Mouse (Mus musculus) cerebellum, adult 9-10 months (tissue): ENCODE results near the gene Eif4g3.

Source experiments
- DNase-seq: peaks from one replicate; pipeline ENCODE4 v3.0.0; 2022

Eif4g3 gene

DNA sequence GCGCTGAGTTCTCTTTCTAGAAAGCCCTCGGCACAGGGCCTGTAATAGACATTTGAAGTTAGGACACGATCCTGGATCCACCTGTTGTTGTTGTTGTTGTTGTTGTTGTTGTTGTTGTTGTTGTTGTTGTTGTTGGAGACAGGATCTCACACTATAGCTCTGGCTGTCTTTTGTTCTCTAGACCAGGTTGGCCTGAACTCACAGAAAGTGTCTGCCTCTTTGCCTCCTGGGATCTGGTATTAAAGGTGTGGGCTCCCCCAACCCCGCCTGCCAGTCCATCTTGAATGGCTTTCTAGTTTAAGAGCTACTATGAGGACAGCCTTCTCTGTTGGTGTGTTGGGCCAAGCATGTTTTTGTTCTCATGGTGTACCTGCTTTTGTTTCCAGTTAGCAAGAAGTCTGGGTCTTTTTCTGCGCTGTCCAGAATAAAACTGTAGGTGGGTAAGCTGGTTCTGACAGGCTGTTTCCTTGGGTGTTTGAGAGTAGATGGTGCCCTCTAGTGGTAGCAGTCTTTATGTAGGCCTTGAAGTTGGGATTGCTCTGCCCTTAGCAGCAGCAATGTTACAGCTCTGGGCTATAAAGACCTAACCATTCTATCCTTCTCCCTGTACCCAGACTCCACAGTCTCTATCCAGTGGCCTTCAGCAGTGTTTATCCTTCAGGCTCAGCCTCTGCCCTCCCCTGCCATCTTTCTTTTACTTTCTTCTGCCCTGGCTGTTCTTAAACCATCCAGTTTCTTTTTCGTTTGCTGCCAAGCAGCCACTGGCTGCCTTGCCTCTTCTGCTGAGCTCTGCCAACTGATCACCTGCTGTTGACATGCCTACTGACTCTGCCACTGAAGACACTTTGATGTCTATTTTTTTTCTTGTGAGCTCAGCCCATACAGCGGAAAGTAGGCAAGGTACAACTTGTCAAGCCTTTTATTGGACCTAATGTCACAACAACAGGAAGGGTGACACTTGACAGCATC, 114.9 kb downstream of the Eif4g3 start:
- DNase-seq = peak; percentile 93

DNA sequence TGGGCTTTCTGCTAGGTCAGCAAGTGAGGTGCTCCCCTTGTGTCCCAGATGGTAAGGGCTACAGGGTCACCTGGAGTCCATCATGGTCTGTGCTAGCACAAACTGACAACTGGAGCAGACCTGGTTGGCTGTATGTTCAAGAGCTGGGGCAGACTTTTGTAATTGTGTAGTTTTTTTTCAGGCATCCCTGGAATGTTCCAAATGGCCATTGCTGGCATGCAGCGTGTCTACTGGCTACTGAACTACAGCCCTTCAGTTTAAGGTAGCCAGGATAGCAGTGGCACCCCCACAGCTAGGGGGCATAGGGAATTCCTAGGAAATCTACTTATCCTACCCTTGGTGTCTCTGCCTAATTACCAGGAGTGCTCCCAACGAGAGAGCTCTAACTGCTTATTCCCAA, 115.7 kb downstream of the Eif4g3 start:
- no peak for DNase-seq

DNA sequence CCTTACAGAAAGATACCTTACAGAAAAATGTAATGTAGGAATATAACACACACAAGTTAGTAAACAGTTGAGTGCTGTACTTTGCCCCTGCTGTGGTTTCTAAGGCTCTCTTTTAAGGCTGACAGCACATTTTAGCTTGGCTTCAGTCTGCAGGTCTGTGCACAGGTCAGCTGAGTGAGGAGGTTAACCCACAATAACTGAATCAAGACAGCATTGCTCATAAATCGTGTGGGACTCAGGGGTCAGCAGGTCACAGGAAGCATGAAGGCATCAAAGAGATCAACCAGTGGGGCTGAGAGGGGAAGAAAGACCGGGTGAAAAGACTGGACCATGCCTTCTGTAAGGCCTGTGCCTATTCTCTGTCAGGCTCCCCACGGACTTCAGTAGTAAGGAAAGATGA, 116.5 kb downstream of the Eif4g3 start:
- no peak for DNase-seq

DNA sequence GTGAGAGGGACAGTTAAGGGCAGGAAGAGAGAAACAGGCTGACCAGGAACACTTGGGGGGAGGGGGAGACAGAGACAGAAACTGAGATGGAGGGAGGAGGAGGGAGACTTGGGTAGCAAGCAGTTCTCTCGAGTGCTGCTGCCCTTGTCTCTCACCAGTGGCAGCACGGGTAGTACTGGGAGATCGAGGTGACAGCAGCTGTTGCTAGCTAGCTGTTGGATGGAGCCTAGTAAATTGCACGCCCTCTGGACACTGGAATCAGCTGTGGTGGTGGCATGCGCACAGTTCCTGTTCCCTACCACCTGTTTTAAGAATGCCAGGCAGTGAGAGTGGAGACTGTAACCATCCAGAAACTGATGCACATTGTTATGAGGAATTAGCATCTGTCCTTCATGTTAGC, 119.0 kb downstream of the Eif4g3 start:
- no peak for DNase-seq

DNA sequence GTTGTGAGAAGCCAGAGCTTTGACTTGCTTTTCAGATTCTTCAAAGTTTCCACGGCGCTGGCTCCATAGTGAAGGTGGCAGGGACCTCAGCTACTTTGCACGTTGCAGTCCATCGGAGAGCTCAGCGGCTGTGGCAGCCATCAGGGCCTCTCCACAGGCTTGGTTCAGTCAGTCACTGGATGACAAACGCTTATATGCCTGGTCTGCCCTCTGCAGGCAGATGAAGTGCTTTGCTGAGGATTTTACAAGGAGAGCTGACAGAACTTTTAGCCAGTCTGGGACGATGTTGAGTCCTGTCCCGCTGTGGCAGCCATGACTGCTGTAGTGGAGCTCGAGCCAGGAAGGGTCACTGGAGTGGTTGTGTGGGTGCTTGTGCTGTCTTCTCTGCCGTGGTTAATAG, 126.9 kb downstream of the Eif4g3 start:
- no peak for DNase-seq

DNA sequence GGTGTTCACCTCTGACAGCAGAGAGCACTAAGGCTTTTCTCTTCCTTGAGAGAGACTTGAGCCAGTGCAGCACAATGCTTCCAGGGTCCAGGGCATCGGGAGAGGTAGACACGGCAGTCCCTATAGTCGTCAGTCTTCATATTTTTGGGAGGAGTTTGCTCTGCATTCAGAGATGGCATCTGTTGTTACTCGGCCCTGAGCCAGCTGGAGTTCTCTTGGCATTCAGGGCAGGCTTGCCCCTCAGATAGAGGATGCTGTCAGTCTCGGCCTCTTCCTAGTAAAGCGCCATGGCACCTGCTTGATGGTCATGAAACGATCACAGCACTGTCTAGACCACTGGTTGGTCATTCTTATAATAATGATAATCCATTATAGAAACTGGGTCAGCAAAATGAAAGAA, 131.2 kb downstream of the Eif4g3 start:
- peak; percentile 71 for DNase-seq

DNA sequence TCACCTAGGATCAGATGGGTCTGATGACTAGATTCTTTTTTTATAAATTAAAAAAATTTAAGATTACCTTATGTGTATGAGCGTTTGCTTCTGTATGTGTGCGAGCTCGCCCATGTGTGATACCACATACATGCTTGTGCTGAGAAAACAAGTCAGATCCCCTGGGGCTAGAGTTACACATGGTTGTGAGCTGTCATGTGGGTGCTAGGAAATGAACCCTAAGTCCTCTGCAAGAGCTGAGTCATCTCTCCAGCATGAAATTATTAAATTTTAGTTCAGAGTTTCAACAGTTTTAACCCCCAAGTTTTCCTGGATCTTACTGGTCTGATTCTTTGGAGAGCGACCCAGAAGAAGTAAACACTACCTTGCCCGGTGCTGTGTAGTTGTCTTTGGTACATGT, 134.5 kb downstream of the Eif4g3 start:
- no peak for DNase-seq

DNA sequence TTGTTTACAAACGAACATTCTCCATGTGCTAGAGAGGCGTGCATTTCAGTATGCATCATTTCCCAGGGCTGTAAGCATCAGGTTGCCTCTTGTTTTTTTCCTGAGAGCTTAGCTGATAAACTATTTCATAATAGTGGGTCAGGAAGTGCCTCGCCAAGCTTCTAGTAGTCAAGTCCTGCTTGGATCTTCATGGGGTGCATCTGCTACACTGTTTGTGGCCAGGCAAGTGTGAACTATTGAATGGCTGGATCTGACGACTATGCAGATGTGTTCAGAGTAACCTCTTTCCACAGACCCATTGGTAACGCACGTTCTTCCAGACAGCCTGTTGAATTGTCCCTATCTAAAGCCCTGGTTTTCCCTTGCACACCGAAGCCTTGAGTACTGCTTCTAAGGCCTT, 135.0 kb downstream of the Eif4g3 start:
- DNase-seq = no peak

DNA sequence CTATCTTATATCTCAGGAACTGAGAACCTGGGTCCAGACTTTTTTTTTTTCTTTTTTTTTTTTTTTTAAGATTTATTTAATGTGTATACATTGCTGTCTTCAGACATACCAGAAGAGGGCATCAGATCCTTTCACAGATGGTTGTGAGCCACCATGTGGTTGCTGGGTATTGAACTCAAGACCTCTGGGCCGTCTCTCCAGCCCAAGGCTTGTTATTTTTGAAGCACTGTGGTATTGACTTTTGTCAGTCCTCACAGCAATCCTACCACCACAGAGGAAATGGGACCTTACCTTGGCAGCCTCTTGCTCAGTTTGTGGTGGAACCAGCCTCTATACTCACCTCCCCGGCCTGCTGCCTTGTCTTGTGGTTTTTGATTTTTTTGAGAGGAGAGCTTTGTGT, 137.3 kb downstream of the Eif4g3 start:
- no peak for DNase-seq

DNA sequence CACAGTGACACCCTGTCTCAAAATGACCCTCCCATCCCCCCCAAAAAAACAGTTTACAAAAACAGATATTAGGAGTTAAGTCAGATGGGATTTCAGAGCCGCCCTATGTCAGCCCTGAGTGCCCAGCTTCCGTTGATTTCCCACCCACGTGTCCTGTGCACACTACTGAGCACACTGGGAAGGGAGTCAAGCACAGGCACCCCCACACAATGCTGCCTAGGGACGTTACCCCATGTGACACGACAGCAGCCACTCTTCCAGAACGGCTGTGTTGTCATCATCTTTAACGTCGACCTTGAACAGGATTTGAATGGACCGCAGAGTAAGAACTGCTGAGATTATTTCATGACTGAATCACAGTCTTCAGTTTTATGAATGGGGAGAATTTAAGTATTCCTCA, 138.4 kb downstream of the Eif4g3 start:
- DNase-seq = no peak

DNA sequence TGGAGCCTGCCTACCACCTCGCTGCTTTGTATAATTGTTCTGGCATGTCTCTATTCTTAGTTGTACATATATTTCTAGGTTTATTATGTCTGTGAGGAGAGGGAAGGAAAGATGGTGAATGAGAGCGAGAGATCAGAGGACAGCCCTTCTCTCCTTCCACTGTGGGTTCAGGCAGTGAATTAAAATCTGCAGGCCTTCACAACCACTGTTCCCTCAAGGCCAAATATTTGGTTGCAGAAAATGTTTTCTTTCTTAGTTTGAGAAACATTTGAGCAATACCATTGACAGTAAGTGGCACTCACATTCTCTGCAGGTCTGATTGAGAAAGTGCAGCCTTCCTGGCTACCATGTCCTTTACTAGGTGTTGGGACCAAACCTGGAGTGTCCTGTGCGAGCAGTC, 138.9 kb downstream of the Eif4g3 start:
- DNase-seq = no peak

DNA sequence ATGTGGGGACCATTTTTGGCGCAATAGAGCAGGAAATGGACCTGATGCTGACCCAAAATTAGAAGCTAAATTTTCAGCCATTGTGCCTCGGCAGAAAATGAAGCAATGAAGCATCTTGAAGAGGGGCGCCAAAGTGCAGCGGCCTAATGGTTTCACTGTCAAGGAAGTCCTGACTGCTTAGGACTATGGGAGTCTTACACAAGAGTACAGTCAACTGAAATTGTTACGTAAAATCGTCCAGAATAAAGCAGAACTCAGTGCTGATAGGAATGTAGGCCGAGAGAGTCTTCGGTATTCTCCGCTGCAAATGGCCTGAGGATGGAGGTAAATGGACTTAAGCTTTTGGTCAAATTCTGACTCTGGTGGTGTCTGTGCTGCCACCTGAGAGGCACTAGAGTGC, 140.5 kb downstream of the Eif4g3 start:
- DNase-seq = no peak

DNA sequence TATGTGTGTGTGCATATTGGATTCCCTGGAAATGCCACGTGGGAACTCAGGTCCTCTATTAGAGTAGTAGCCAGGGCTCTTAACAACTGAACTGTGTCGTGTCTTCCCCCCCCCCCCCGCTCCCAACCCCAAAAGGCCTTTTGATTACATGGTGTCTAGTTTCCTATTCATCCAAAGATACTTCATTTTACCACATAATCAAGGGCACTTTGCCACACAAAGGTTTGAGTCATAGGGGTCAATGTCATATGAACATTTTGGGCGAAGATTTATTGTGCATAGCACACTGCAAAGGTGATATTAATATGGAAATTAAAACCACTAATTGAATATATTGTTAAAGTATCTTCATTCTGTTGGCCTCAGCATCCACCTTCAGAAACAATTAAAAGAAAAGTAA, 144.5 kb downstream of the Eif4g3 start:
- no peak for DNase-seq

DNA sequence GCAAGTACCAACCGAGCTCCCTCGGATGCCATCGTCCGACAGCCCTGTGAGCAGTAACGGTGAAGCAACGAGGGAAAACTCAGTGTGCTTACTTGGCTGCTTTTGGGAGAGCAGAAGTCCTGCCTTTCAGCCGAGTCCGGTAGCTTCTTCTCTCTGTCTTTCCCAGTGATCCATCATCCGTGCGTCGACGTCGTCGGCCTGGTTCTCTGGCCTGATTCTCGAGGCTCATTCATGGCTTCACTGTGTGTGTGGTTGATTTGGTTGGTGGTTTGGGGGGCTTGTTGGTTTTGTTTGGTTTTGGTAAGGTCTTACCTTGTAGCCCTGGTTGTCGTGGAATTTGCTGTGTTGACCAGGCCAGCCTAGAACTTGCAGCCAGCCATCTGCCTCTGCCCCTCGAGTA, 145.0 kb downstream of the Eif4g3 start:
- no peak for DNase-seq

DNA sequence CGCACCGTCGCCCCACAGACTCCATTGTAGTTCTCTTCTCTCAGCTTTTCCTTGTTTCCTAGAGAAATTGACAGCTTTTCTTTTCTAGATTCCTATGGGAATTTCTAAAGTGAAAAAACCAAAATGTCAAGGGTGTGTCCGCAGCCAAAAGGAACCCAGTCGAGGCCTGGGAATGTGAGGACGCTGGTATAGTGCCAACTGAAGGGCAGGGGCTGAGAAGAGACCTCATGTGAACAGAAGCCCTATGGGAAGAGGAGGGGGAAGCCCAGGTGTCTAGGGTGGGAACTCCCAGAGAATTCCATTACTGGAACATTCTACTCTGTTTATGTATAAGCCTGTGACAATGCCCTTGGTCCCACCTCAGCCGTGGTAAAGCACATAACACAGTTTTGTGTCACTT, 145.4 kb downstream of the Eif4g3 start:
- no peak for DNase-seq

DNA sequence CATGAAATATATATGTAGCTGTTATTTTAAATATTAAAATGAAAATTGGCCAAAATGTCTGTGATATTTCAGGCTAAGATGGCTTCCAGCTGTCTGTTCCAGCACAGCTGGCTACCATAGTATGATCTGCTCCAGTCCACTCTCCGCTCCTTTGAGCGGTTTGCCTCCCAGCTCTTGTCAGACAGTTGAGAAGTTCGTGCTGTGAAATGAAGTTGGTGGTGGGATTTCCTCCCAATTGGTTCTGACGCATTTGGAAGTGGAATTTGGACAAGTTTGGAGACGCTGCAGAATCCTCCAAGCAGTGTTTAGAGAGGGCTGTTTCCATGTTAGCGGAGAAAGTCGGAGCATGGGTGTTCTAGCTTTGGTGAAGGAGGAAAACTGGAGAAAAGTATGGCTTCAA, 148.5 kb downstream of the Eif4g3 start:
- DNase-seq = no peak

DNA sequence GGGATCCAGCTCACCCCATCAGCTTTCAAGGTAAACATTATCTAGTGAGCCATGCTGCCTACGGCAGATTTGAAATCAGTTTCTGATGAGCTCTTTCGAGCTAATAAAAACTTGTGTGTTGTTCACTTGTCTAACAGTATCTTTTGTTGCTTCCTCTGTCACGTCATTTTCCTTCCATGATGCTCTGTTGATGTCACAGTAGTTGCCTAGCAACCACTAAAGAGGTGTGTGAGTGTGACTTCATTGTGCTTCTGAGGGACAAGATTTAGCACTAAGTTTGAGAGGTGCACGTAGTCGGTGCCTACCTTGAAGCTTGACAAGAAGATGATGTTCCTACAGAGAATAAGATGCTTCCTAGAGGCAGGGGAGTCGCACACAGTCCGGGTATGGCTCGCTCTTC, 154.4 kb downstream of the Eif4g3 start:
- no peak for DNase-seq

DNA sequence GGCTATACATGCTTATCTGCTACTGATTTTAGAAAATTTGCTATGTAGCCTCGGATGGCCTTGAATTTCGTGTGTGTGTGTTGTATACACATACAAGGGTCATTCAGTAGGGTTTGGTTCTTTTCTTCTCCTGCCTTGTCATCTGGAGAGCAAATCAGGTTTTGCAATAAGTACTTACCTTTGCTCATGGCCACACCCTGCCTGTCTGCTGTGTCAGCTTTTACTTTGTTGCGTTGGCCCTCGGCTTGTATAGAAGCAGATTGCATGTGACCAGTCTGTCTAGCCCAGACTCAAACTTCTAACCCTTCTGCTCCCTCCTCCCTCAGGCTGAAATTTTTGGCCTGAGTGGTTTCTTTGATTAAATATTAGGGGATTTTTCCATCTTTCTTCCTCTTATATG, 157.2 kb downstream of the Eif4g3 start:
- DNase-seq = no peak

DNA sequence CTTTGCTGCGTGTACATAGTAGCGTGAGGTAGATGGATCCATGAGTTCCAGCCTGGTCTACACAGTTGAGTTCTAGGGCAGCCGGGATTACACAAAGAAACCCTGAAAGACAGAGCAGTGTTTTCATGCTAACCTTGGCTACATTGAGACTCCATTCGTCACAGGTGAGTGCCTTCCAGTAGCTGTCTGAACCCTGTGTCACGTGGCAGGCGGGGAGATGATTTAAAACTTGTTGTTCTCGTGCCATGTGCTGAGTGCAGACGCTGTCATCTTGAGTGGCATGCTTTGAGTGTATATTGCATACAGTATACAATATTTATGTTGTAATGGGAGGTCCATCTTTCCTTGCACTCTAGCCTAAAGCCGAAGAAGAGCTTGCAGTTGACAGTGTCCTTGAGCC, 158.4 kb downstream of the Eif4g3 start:
- no peak for DNase-seq

DNA sequence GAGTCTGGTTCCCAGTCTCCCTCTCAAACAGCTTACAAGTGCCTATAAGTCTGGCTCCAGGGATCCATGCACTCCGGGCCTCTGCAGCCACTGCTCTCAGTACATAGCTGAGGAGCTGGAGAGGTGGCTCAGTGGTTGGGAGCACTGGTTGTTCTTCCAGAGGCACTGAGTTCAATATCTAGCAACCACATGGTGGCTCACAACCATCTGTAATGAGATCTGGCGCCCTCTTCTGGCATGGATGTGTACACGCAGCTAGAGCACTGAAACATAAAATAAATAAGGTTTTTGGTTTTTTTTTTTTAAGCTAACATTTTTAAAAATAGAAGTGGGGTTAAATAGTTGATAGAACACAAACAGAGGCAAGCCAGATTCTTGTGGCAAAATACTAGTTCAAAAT, 161.2 kb downstream of the Eif4g3 start:
- DNase-seq = peak; percentile 26

DNA sequence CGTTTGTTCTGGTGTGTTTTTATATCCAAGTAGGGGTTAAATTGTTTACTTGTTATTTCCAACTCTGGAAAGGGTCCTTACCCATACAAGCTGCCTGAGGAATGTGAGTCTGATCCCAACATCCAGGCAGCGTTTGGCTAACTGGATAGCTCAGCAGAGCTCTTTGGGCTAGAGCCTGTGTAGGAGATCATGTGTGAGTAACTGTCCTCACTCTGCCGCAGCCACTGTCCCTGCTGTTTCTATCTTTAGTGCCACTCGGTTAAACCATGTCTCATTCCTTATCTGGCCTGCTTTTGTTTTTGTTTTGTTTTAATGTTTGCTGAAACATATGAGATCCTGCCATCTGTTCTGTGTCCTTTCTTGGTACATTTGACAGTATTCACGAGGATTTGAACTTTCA, 168.1 kb downstream of the Eif4g3 start:
- no peak for DNase-seq

DNA sequence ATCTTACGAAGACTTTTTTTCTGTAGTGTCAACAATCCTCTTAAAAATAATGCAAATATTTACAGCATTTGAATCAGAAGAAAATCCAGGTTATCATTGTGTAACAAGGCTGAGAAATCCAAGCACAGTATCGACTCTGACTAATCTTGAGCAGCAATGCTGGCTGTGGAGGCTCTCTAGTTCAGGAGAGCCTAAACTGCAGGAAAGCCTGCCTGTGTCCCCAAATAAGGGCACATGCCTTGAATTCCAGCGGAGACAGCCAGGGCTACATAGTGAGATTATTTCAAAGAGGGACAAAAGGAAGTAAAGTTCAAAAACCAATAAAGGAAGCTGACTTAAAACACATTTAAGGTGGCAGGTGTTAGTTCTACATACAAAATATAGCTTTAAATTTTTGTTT, 168.7 kb downstream of the Eif4g3 start:
- no peak for DNase-seq

DNA sequence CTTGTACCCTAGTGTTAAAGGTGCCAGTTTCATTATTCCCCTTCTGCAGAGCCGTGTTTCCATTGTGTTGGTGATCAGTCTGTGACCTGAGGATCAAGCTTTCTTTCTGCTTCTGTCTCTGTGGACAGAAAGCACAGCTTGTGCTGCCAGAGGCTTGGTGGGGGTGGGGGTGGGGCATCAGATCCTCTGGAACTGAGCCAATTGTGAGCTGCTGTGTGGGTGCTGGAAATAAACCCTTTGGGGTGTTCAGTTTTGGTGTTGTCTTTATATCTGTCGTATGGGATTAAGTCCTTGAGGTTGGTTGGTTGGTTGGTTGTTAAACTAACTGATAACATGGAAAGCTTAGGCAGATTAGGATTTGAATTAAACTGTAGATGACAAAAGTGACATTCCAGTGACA, 171.0 kb downstream of the Eif4g3 start:
- DNase-seq = no peak

DNA sequence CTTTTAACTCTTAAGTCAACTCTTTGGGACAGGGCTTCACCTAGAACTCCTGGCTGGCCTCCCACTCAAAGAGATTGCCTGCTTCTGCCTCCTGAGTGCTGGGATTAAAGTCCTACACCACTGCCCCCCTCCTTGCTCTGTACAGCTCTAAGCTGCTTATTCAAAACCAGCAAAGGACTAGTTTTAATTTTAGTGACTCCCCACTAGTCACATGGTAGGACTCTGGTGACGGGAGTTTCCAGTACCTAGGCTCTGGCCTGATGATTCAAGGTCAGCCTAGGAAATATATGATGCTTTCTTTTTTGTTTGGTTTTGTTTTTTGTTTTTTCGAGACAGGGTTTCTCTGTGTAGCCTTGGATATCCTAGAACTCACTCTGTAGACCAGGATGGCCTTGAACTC, 172.0 kb downstream of the Eif4g3 start:
- no peak for DNase-seq

DNA sequence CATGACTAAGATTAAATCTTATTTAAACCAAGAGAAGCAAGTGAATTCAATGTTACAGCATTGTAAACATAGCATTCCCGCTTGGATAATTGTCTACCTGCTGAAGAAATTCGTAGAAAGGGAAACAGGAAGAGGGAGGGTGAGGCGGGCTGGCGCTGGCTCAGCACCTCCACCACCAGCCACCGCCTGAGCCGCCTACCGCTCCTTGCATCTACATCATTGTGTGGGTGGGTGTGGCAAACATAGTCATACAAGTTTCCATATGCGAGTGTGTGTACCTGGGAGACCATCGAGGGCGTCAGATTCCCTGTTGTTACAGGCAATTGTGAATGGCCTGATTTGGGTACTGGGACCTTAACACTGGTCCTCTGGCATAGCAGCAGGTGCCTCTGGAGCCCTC, 173.7 kb downstream of the Eif4g3 start:
- no peak for DNase-seq
